Mouse (Mus musculus) lung, postnatal 4 days (tissue): ENCODE results near the gene Sde2.
"Not testable (repeated sequence)": the region's sequence is repeated elsewhere in the genome, so short reads cannot be mapped to it uniquely, and the experiment has no call there.

Experiments used
- DNase-seq, 2 experiments: peaks; one replicate each; pipeline ENCODE4 v3.0.0; 2021

Sde2 gene

DNA sequence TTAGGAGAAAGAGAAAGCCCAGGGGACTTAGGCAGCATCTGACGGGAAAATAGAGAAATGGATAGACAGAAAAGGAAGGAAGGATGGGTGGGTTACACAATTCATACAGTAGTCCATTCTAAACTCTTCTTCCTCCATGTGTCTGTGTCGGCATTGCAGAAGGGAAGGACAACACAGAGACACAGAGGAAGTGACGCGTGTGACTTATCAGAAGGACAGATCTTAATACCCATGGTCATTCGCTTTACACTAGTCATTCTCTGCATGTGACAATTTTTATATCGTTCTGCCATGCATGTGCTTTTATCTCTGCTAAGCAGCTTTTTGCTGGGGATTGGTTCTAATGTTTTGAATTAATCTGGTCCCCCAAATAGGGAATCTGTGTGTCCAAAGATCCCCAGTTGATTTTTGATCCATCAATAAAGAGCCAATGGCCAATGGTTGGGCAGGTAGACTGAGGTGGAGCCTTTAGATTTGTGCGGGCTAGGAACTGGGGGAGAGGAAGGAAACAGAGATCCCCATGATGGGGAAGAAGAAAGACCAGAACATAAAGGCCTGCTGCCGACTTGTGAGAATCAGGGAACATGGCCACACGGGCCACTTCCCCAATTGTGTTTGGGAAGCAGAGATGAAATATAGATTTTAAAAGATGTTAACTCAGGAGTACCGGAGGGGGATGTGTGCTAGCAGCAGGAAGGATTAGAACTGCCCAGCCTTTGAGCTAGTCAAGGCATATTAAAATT, 15.5 kb upstream of the Sde2 start:
- no peak for DNase-seq

GRCm38 (mm10) chr1:180836467-180836866, 14.5 kb upstream of the Sde2 start:
- DNase-seq: not testable (repeated sequence)

- DNase-seq: no peak
Measured at GRCm38 (mm10) chr1:180837186-180837585, 13.7 kb upstream of the Sde2 start.

DNA sequence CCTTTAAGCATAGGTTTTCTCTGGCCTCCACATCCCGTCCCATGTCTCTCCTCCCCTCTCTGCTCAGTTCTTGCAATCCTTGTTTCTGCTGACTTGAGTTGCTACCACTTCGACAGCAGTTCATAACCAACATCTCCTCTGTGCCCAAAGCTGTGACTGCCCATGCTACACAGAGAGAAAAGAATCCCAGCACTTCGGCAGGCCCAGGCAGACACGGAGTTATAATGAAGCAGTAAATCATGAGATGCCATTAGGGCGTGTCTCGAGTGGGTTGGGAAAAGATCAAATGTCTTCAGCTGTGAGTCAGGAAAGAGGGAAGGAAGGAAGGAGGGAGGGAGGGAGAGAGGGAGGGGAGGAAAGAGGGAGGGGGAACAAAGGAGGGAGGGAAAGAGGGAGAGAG, 12.9 kb upstream of the Sde2 start:
- no peak for DNase-seq

GRCm38 (mm10) chr1:180839201-180839910, 11.6 kb upstream of the Sde2 start:
- no peak for DNase-seq

GRCm38 (mm10) chr1:180841561-180842300, 9.2 kb upstream of the Sde2 start:
- DNase-seq: no peak

GRCm38 (mm10) chr1:180848114-180848510, 2.8 kb upstream of the Sde2 start:
- DNase-seq: peak; percentile 79 to 89

GRCm38 (mm10) chr1:180848511-180849241, 2.3 kb upstream of the Sde2 start:
- DNase-seq: peak; percentile 79 to 86

DNA sequence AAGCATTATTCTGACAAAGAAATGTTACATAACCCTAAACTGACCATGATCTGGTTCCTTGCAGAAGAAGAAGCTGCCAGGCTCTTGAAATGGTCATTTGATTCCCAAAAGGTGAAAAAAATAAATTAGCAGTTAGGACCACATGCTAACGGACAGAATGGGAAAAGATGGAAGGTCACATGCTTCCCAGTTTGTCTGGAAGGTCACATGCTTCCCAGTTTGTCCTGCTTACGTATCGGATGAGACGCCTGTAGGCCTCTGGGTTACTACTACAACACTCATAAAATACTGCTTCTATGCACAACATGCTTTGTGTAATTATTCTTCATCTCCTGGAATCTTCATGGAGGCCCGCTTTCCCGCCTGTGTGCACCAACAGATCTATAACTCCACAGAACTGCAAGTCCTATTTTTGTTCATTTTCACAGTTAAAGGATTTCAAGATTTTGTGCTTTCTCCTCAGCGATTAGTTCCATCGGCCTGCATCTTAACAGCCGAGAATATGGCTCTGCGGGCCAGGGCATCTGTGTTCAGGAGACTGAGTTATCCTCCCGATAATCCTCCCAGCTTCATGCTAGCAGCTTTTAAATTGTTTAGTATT, 1.1 kb upstream of the Sde2 start:
- no peak for DNase-seq

GRCm38 (mm10) chr1:180858763-180859162, 7.8 kb downstream of the Sde2 start:
- no peak for DNase-seq

- no peak for DNase-seq
Measured at GRCm38 (mm10) chr1:180860030-180860429, 9.1 kb downstream of the Sde2 start.

GRCm38 (mm10) chr1:180863606-180864005, 12.7 kb downstream of the Sde2 start:
- DNase-seq: peak in 1 of 2 experiments; percentile 39

GRCm38 (mm10) chr1:180866001-180866400, 15.1 kb downstream of the Sde2 start:
- DNase-seq: peak; percentile 26 to 58

DNA sequence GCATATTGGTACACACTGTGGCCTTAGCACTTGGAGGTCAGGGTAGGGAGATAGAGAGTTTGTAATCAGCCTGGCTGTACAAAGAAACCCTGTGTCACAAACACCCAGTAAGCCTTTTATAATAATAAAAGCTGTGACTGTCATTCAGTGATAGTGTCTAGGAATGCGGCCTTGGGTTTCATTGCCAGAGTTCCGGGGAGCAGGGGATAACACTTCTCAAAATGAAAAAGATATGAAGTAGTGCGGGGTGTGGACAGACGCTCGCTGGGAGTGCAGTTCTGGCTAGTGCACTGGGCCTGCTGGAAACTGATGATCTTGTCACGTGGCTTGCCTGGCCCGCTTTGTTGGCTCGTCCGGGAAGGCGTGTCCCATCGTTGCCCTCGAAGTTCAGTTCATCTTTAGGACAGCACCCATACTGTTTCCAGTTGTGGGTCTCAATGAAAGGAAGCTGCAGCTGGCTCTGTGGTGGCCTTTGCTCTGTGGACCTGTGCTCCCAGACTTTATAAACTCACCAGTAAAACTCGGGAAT, 19.3 kb downstream of the Sde2 start:
- no peak for DNase-seq

DNA sequence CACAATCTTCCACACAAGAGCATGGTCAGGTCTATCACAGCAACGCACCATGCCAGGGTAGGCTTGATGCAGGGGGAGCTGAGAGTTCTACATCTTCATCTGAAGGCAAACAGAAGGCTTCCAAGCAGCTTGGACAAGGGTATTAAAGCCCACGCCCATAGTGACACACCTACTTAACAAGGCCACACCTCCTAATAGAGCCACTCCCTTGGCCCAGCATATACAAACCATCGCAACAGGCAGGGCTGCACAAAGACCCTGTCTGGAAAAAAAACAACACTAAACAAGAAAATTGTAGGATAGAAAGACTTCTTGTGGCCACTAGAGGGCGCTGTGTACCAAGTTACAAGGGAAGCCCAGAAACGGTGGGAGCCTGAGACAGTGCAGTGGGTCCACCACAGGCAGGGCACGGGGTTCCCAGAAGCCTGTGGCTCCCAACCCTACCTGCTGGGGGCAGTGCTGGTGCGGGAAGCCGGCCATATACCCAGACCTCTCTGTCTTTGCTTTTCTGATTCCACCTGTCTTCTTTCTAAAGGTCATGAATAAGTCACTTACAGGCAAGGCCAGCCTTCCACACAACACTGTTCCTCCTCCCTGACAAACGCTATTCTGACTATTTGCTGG, 23.0 kb downstream of the Sde2 start:
- DNase-seq: peak; percentile 50 to 63

DNA sequence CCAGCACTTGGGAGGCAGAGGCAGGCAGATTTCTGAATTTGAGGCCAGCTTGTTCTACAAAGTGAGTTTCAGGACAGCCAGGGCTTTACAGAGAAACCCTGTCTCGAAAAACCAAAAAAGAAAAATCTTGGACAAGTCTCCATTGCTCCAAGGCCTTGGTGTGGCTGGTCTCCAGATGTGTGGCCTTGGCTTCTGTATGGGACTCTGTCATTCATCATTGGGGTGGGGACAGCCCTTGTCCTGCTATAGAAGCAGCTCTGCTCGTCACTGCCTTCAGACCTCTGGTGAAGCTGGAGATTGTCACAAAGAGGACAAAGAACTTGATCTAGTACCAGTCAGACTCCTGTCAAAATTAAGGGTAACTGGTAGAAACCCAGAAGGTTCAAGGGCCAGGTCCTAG, 23.7 kb downstream of the Sde2 start:
- DNase-seq: no peak

DNA sequence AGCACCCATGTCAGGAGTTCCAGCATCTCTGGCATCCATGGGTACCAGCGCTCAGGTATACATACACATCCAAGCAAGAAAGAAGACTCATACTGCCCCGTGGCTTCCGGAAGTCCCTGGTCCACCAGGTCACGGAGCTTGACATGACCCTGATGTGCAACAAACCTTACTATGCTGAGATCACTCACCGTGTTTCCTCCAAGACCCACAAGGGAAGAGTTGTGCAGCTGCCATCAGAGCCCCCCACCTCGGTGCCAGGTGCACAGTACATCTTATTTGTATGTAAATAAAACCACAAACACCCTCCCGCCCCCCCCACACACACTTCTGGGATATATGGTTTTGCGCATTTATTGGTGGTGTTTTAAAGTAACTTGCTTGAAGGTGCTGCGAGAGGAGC, 24.2 kb downstream of the Sde2 start:
- DNase-seq: no peak

- no peak for DNase-seq
Measured at GRCm38 (mm10) chr1:180877466-180877865, 26.5 kb downstream of the Sde2 start.

GRCm38 (mm10) chr1:180881768-180882167, 30.8 kb downstream of the Sde2 start:
- DNase-seq: no peak

GRCm38 (mm10) chr1:180883731-180884130, 32.8 kb downstream of the Sde2 start:
- no peak for DNase-seq

- DNase-seq: no peak
Measured at GRCm38 (mm10) chr1:180884484-180884883, 33.6 kb downstream of the Sde2 start.

GRCm38 (mm10) chr1:180888556-180889042, 37.7 kb downstream of the Sde2 start:
- DNase-seq: peak; percentile 91 to 94
